In genomic region chr2:180920810-180921400, GRCm38 (mm10) we compare ENCODE assay signal across 8 mouse cellular contexts. TPM values are rescaled to one million over a fixed set of nuclear protein-coding genes. Genes with fewer than 3 reads are reported as not detected.
DNase-seq lines count a peak whose midpoint lies in the region; ATAC-seq lines count a peak whose summit lies in the region.

Gene Ythdf1, minus strand, starts transcription at chr2:180920949.

- H3K9me3 ChIP-seq in lung, embryonic 16.5 days (ENCODE audit: control insufficient read depth, low read length) = no peaks in the 10 kb centered on the region

- peak within 1 kb of the TSS; percentile 72 for H3K27ac ChIP-seq in lung, embryonic 16.5 days (ENCODE audit: low read length)

- peak within 1 kb of the TSS; percentile 91 for H3K4me2 ChIP-seq in lung, embryonic 16.5 days (ENCODE audit: low read depth, low read length)

- H3K4me1 ChIP-seq in lung, embryonic 16.5 days (replicated peaks; ENCODE audit: control insufficient read depth, insufficient read depth, low read length) = peaks cover 12% of the 10 kb centered on the region

- peak within 1 kb of the TSS; percentile 100 for H3K4me3 ChIP-seq in lung, embryonic 16.5 days (ENCODE audit: low read length)

- H3K27me3 ChIP-seq in lung, embryonic 16.5 days (ENCODE audit: control insufficient read depth, insufficient read depth, low read depth, low read length) = no peaks in the 10 kb centered on the region

- peak; percentile 62 for DNase-seq in MEL-GATA-1-ER (ENCODE audit: extremely low read depth, low read depth)
- DNase-seq in cerebellum, adult 8-10 months = peak; percentile 98
- DNase-seq in forelimb bud, embryonic 11.5 days (ENCODE audit: low read depth, low spot score) = peak; percentile 96
- DNase-seq in layer of hippocampus, adult 9-10 months (ENCODE audit: low spot score) = peak; percentile 85
- peak; percentile 96 for DNase-seq in ovary, postnatal 10 days (ENCODE audit: low spot score)
- DNase-seq in thymus, postnatal 10 days (ENCODE audit: low spot score in 2 of 2) = peak; percentile 97 to 99

- H3K36me3 ChIP-seq in lung, embryonic 16.5 days (ENCODE audit: control insufficient read depth, insufficient read depth, low read length) = peaks cover 9% of the 10 kb centered on the region; the same call in 1 of the 2 replicates

- ATAC-seq in hematopoietic stem cell, adult 5-6 weeks (replicated peaks in 1 of 2; ENCODE audit: insufficient read depth in 1 of 2, low FRiP score in 2 of 2, low TSS enrichment in 1 of 2, low read depth in 1 of 2, poor library complexity in 2 of 2, severe bottlenecking in 2 of 2) = peak; percentile 86 to 91
- peak; percentile 97 for ATAC-seq in lung, embryonic 16.5 days (ENCODE audit: low read depth)

- H3K9ac ChIP-seq in lung, embryonic 16.5 days (ENCODE audit: low read length) = peak within 1 kb of the TSS; percentile 100

- WGBS in lung, embryonic 16.5 days = under 1% methylated on average over 35 of the region's 56 CpGs

RNA-seq across cellular contexts. Expression of gene Ythdf1, which starts in this region (rescaled TPM):
- 32.6 and 33.7 TPM in 2 replicates for total RNA-seq in hematopoietic stem cell, adult 5-6 weeks (2017)
- polyA plus RNA-seq in lung, embryonic 16.5 days (2015; fragmentation: Nextera tagmentation; extraction: Ambion mirVana) = 13.4 and 14.9 TPM in 2 replicates

Comparison
In these comparisons a context has a peak if more than half of its experiments do, and no peak if none do; other contexts are left out.
1. Peak in every context shown above with its lines: DNase-seq, ATAC-seq, H3K4me3 ChIP-seq and H3K27ac ChIP-seq.